Mouse (Mus musculus) hindbrain, postnatal 0 days (tissue): ENCODE data around the gene Myof. TPM values are rescaled to one million over a fixed set of nuclear protein-coding genes. Genes with fewer than 3 reads are reported as not detected.

Source experiments
- ATAC-seq: fragments of 200-750 bp; cut with Nextera tagmentation; 2 replicates; pipeline ENCODE4 v1.8.0; 2017; ENCODE audit warnings: mild to moderate bottlenecking, moderate TSS enrichment, moderate library complexity
- DNase-seq: peaks from one replicate; pipeline ENCODE4 v3.0.0-alpha.2; 2015; ENCODE audit warnings: low spot score
- H3K27ac ChIP-seq: fragments of 300-500 bp; sonication (generic); 2 replicates; pipeline ENCODE4 v1.5.1; 2014; ENCODE audit warnings: mild to moderate bottlenecking
- H3K27me3 ChIP-seq: fragments of 300-500 bp; sonication (generic); 2 replicates; pipeline ENCODE4 v1.6.1; 2014; ENCODE audit warnings: low read length, mixed read lengths; ENCODE audit not compliant: insufficient read depth
- H3K36me3 ChIP-seq: fragments of 300-500 bp; sonication (generic); 2 replicates; pipeline ENCODE4 v1.6.1; 2014; ENCODE audit warnings: low read length, mixed read lengths; ENCODE audit not compliant: insufficient read depth
- H3K4me1 ChIP-seq: fragments of 300-500 bp; sonication (generic); 2 replicates; pipeline ENCODE4 v1.6.1; 2014; ENCODE audit warnings: antibody characterized with exemption, low read length, mixed read lengths; ENCODE audit not compliant: insufficient read depth
- H3K4me2 ChIP-seq: fragments of 300-500 bp; sonication (generic); 2 replicates; pipeline ENCODE4 v1.6.1; 2014; ENCODE audit warnings: low read depth, mild to moderate bottlenecking, low read length, moderate library complexity, mixed read lengths
- H3K4me3 ChIP-seq: fragments of 300-500 bp; sonication (generic); 2 replicates; pipeline ENCODE4 v1.5.1; 2014; ENCODE audit warnings: low read length
- H3K9ac ChIP-seq: fragments of 300-500 bp; sonication (generic); replicated peaks from 2 replicates; pipeline ENCODE4 v1.6.1; 2014; ENCODE audit warnings: mild to moderate bottlenecking, low read length, moderate library complexity, mixed read lengths
- H3K9me3 ChIP-seq: fragments of 300-500 bp; sonication (generic); 2 replicates; pipeline ENCODE4 v1.6.1; 2016; ENCODE audit warnings: low read length, mixed read lengths
- CTCF ChIP-seq: IDR thresholded peaks from 2 replicates; pipeline ENCODE4 v1.5.1; 2016; ENCODE audit warnings: antibody characterized with exemption, control low read depth, low read depth
- WGBS: fragments of 180-500 bp; shearing (Covaris S2); extraction: QIAGEN DNeasy Blood & Tissue Kit; methylation state at CpG from one replicate; pipeline ENCODE4 v1.1.7; 2014; 5-methylcytosine and 5-hydroxymethylcytosine counted together
- polyA plus RNA-seq: library from polyadenylated mRNA; unstranded; fragments of >200 nt; fragmentation: Nextera tagmentation; extraction: Ambion mirVana; gene quantifications from 2 replicates; pipeline ENCODE4 v1.2.1, GENCODE M21; 2015
- total RNA-seq: library from RNA; depleted of rRNA; stranded (reverse); fragments of >200 nt; gene quantifications from 2 replicates; pipeline ENCODE4 v1.2.3, GENCODE M21; 2014

Gene Myof
- total and polyA plus RNA-seq, 2 experiments from 2014 or later: 1.4 to 3.7 TPM

- no peak overlapping the region for H3K4me3 ChIP-seq
- no peaks in the 10 kb centered on the region for H3K27me3 ChIP-seq
- DNase-seq: no peak
- H3K9me3 ChIP-seq: no peaks in the 10 kb centered on the region
- H3K9ac ChIP-seq: no peak overlapping the region
- no peaks in the 10 kb centered on the region for H3K4me1 ChIP-seq
- no peak for ATAC-seq
- no peak for TF ChIP-seq CTCF
- H3K27ac ChIP-seq: no peak overlapping the region
- H3K36me3 ChIP-seq: no peaks in the 10 kb centered on the region
- H3K4me2 ChIP-seq: no peak overlapping the region
- 58% methylated on average over 3 of the region's 3 CpGs for WGBS
Observed at GRCm38 (mm10) chr19:38081361-38081760, 38.0 kb upstream of the Myof start.

DNA sequence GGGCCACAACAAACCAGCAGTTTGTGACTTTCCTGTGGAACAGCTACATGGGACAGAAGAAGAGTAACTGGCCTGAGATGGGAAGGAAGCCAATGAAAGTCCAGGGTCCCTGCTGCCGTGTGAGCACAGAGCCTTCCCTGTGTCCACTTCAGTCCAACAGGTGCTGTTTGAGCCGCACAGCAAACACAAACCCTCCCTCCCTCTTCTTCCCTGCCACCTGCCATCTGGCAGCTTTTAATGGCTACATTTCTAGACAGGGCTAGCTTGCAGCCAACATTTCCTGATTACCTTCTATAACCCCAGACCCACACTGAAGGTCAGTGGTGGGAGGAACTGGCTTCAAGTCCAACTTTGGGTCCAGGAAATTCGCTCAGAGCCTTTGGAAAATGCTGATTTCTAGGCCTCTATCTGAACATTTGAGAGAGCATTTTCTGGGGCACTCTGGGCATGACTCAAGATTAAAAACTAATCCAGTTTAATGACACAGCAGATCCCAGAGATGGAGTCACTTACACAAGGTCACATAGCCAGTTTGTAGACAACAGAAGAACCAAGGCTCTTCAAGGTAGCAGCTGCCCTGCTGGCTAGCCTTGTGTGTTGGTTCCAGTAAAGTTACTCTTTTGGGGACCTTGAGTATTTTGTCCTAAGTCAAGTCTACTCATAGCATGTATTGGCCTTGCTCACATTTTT lies 34.6 kb upstream of the Myof start:
- no peak for ATAC-seq
- Histone ChIP-seq H3K9ac (no peak overlapping the region), H3K27ac (no peak overlapping the region), H3K4me2 (no peak overlapping the region), H3K4me1 (no peaks in the 10 kb centered on the region), H3K36me3 (peaks cover 5% of the 10 kb centered on the region; the same call in 1 of the 2 replicates), H3K9me3 (no peaks in the 10 kb centered on the region), H3K4me3 (no peak overlapping the region), H3K27me3 (no peaks in the 10 kb centered on the region)
- WGBS: 68% methylated on average over 3 of the region's 3 CpGs
- DNase-seq: no peak
- no peak for TF ChIP-seq CTCF

DNA sequence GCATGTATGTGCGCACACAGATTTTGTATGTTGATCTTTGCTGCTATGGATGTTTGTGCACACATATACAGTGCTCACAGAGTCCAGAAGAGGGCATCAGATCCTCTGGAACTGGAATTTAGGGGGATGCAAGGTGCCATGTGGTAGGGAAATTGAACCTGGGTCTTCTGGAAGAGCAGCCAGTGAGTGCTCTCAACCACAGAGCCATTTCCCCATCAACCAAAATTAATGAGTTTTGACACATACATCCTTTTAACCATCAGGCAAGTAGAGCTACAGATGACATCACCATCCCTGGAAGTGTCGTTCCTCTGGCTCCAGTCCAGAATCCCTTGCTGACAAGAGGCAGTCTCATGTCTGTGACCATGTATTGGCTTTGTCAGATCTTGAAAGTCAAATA lies 32.9 kb upstream of the Myof start:
- H3K4me2 ChIP-seq: no peak overlapping the region
- no peaks in the 10 kb centered on the region for H3K9me3 ChIP-seq
- H3K9ac ChIP-seq: no peak overlapping the region
- WGBS: 71% methylated on average over 2 of the region's 2 CpGs
- H3K36me3 ChIP-seq: peaks cover 5% of the 10 kb centered on the region; the same call in 1 of the 2 replicates
- H3K4me1 ChIP-seq: no peaks in the 10 kb centered on the region
- H3K27ac ChIP-seq: no peak overlapping the region
- peak; percentile 62 for TF ChIP-seq CTCF
- no peaks in the 10 kb centered on the region for H3K27me3 ChIP-seq
- ATAC-seq (peak; percentile 69), DNase-seq (peak; percentile 66)
- no peak overlapping the region for H3K4me3 ChIP-seq

DNA sequence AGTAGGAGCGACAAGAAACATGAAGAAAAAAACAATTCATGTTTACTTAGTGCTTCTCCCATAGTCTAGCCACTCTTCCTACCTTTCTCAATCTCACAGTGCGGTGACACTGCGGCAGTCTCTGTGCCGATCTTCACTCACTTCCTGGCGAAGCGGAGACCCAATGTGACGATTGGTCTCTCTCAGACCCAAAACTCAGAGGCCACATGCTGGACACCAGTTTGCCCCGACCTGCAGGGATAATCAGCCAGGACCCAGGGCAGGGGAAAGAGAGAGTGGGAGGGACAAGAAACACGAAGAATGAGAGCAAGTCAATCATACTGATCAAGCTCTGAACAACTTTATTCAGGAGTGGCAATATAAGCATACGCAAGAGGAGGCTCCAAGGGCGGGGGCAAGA lies 31.7 kb upstream of the Myof start:
- WGBS: 84% methylated on average over 11 of the region's 11 CpGs
- H3K4me2 ChIP-seq: no peak overlapping the region
- no peaks in the 10 kb centered on the region for H3K9me3 ChIP-seq
- no peaks in the 10 kb centered on the region for H3K27me3 ChIP-seq
- peaks cover 5% of the 10 kb centered on the region; the same call in 1 of the 2 replicates for H3K36me3 ChIP-seq
- H3K27ac ChIP-seq: no peak overlapping the region
- H3K9ac ChIP-seq: no peak overlapping the region
- H3K4me1 ChIP-seq: no peaks in the 10 kb centered on the region
- ATAC-seq (no peak), DNase-seq (no peak)
- TF ChIP-seq CTCF: no peak
- H3K4me3 ChIP-seq: no peak overlapping the region

DNA sequence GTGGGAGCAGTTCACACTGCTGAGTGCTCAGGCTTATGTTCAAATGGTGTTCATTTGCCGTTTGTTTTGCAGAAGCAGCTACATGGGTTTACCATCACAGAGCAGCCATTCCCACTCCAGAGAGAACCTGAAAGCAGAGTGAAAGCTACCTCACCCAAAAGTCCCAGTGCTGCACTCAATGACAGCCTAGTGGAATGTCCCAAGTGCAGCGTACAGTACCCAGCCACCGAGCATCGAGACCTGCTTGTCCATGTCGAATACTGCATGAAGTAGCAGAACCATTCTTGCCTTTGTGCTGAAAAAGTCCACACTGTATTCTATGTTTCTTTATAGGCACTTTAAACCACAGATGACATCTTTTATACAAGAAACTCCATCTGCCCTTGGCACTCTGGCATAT lies 29.8 kb upstream of the Myof start:
- Histone ChIP-seq H3K4me2 (no peak overlapping the region), H3K27ac (no peak overlapping the region), H3K4me1 (no peaks in the 10 kb centered on the region), H3K36me3 (peaks cover 5% of the 10 kb centered on the region; the same call in 1 of the 2 replicates), H3K9me3 (no peaks in the 10 kb centered on the region), H3K9ac (no peak overlapping the region), H3K4me3 (no peak overlapping the region), H3K27me3 (no peaks in the 10 kb centered on the region)
- TF ChIP-seq CTCF: no peak
- WGBS: 92% methylated on average over 5 of the region's 5 CpGs
- no peak for ATAC-seq
- DNase-seq: no peak

GRCm38 (mm10) chr19:38064051-38064450 lies 20.7 kb upstream of the Myof start:
- DNase-seq (no peak), ATAC-seq (no peak)
- TF ChIP-seq CTCF: no peak
- no peak overlapping the region for H3K4me2 ChIP-seq
- H3K27ac ChIP-seq: no peak overlapping the region
- H3K4me1 ChIP-seq: no peaks in the 10 kb centered on the region
- H3K36me3 ChIP-seq: no peaks in the 10 kb centered on the region
- H3K4me3 ChIP-seq: no peak overlapping the region
- H3K9ac ChIP-seq: no peak overlapping the region
- no peaks in the 10 kb centered on the region for H3K27me3 ChIP-seq
- no peaks in the 10 kb centered on the region for H3K9me3 ChIP-seq
- 93% methylated on average over 1 of the region's 1 CpGs for WGBS

- H3K4me3 ChIP-seq: no peak overlapping the region
- H3K4me1 ChIP-seq: no peaks in the 10 kb centered on the region
- no peaks in the 10 kb centered on the region for H3K36me3 ChIP-seq
- no peak for ATAC-seq
- no peaks in the 10 kb centered on the region for H3K27me3 ChIP-seq
- 88% methylated on average over 3 of the region's 3 CpGs for WGBS
- H3K9me3 ChIP-seq: no peaks in the 10 kb centered on the region
- no peak overlapping the region for H3K27ac ChIP-seq
- H3K4me2 ChIP-seq: no peak overlapping the region
- H3K9ac ChIP-seq: no peak overlapping the region
- DNase-seq: no peak
- no peak for TF ChIP-seq CTCF
Observed at GRCm38 (mm10) chr19:38063201-38063600, 19.8 kb upstream of the Myof start.
